Mouse (Mus musculus): ENCODE measurements around the gene Elmod2.
A peak's percentile ranks its signal among the peaks of the same experiment; 100 is the strongest.
"Not testable (repeated sequence)": the region's sequence is repeated elsewhere in the genome, so short reads cannot be mapped to it uniquely, and the experiment has no call there.

Elmod2 gene

GRCm38 (mm10) chr8:83331899-83332697 lies at the start of gene Elmod2:
Gene Elmod2, minus strand, starts transcription at chr8:83332486.
- DNase-seq (ENCODE audit: low read depth, low spot score): peak; percentile 97

GRCm38 (mm10) chr8:83381016-83381415 lies 48.7 kb upstream of the Elmod2 start:
- DNase-seq (ENCODE audit: low read depth, low spot score): no peak

GRCm38 (mm10) chr8:83380141-83380540 lies 47.9 kb upstream of the Elmod2 start:
- no peak for DNase-seq (ENCODE audit: low read depth, low spot score)

- no peak for DNase-seq (ENCODE audit: low read depth, low spot score)
Measured at GRCm38 (mm10) chr8:83377231-83377630, 44.9 kb upstream of the Elmod2 start.

- DNase-seq (ENCODE audit: low read depth, low spot score): no peak
Measured at GRCm38 (mm10) chr8:83363156-83363769, 31.0 kb upstream of the Elmod2 start.

- DNase-seq (ENCODE audit: low read depth, low spot score): no peak
Measured at GRCm38 (mm10) chr8:83351315-83351714, 19.0 kb upstream of the Elmod2 start.

- DNase-seq (ENCODE audit: low read depth, low spot score): no peak
Measured at GRCm38 (mm10) chr8:83348263-83348662, 16.0 kb upstream of the Elmod2 start, which contains the start of gene Mgat4d. Gene Mgat4d, plus strand, starts transcription at chr8:83348471.

- DNase-seq (ENCODE audit: low read depth, low spot score): peak; percentile 18
Measured at GRCm38 (mm10) chr8:83342693-83343092, 10.4 kb upstream of the Elmod2 start.

- no peak for DNase-seq (ENCODE audit: low read depth, low spot score)
Measured at GRCm38 (mm10) chr8:83342076-83342475, 9.8 kb upstream of the Elmod2 start.

GRCm38 (mm10) chr8:83332864-83333263 lies 578 bp upstream of the Elmod2 start:
- no peak for DNase-seq (ENCODE audit: low read depth, low spot score)

- DNase-seq (ENCODE audit: low read depth, low spot score): peak; percentile 20
Measured at GRCm38 (mm10) chr8:83331567-83331898, 753 bp downstream of the Elmod2 start.

GRCm38 (mm10) chr8:83327889-83328288 lies 4.4 kb downstream of the Elmod2 start:
- DNase-seq (ENCODE audit: low read depth, low spot score): no peak

- DNase-seq (ENCODE audit: low read depth, low spot score): no peak
Measured at GRCm38 (mm10) chr8:83323056-83323455, 9.2 kb downstream of the Elmod2 start.

- no peak for DNase-seq (ENCODE audit: low read depth, low spot score)
Measured at GRCm38 (mm10) chr8:83322374-83322773, 9.9 kb downstream of the Elmod2 start.

- no peak for DNase-seq (ENCODE audit: low read depth, low spot score)
Measured at GRCm38 (mm10) chr8:83320543-83320942, 11.7 kb downstream of the Elmod2 start.

- DNase-seq (ENCODE audit: low read depth, low spot score): no peak
Measured at GRCm38 (mm10) chr8:83315691-83316090, 16.6 kb downstream of the Elmod2 start.

- DNase-seq (ENCODE audit: low read depth, low spot score): not testable (repeated sequence)
Measured at GRCm38 (mm10) chr8:83315084-83315483, 17.2 kb downstream of the Elmod2 start.

GRCm38 (mm10) chr8:83309836-83310235 lies 22.4 kb downstream of the Elmod2 start:
- no peak for DNase-seq (ENCODE audit: low read depth, low spot score)

GRCm38 (mm10) chr8:83304946-83305345 lies 27.3 kb downstream of the Elmod2 start:
- DNase-seq (ENCODE audit: low read depth, low spot score): no peak

- peak; percentile 14 for DNase-seq (ENCODE audit: low read depth, low spot score)
Measured at GRCm38 (mm10) chr8:83300135-83300534, 32.2 kb downstream of the Elmod2 start.

GRCm38 (mm10) chr8:83297375-83297774 lies 34.9 kb downstream of the Elmod2 start:
- DNase-seq (ENCODE audit: low read depth, low spot score): no peak

GRCm38 (mm10) chr8:83290176-83290575 lies 42.1 kb downstream of the Elmod2 start, which contains the start of gene Ucp1:
Gene Ucp1, plus strand, starts transcription at chr8:83290352.
- DNase-seq (ENCODE audit: low read depth, low spot score): no peak

- DNase-seq (ENCODE audit: low read depth, low spot score): no peak
Measured at GRCm38 (mm10) chr8:83285391-83285790, 46.9 kb downstream of the Elmod2 start.
